Mouse (Mus musculus): ENCODE measurements at regions not wholly inside any gene's neighbourhood (a gene's known extent, or its start where the extent isn't known, plus 50 kb on each side); places are given as distances from the start of the nearest gene placed in this dataset.

DNA sequence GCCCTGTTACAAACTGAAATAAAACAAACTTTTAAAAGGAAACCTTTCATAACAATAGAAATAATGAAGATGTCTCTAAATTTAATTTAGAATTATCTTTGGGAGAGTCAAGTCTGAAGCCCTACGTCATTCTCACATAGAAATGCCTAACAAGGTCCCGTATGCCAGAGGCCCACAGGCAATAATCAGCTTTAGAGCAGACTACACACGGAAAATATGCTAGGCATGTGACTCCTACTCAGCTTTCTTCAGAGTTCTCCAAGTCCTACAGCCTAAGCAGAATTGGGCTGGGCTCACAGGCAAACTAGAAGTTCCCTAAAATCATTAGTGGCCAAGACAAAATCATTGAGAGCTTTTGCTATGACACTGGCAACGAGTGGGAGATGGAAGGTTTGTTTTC is 176.9 kb upstream of the Gap43 start:
- H3K9me3 ChIP-seq (replicated peaks; ENCODE audit: low read length): no peaks in the 10 kb centered on the region
- no peaks in the 10 kb centered on the region for H3K27me3 ChIP-seq (replicated peaks)
- in situ Hi-C loops (cut with MboI; ENCODE audit: low pct_ligation_motif_present, low pct_unique_long_range_greater_than_20kb, low sequenced_read_pairs) (no loop called here), dilution Hi-C loops (cut with MboI; ENCODE audit: extremely low pct_ligation_motif_present, extremely low pct_unique_long_range_greater_than_20kb, low sequenced_read_pairs) (no loop called here)
- H3K4me1 ChIP-seq (ENCODE audit: control insufficient read depth in 1 of 2, insufficient read depth in 2 of 2): no peaks in the 10 kb centered on the region
- H3K36me3 ChIP-seq (replicated peaks in 1 of 2; ENCODE audit: control insufficient read depth in 1 of 2, insufficient read depth in 1 of 2, low read length in 1 of 2): no peaks in the 10 kb centered on the region
- H3K4me3 ChIP-seq (replicated peaks in 1 of 3; ENCODE audit: low read depth in 2 of 3, low read length in 2 of 3, poor library complexity in 1 of 3): no peak overlapping the region
- no peak for TF ChIP-seq ZMIZ1 (IDR thresholded peaks at IDR 0.05; ENCODE audit: low read depth, low read length)
- TF ChIP-seq SIN3A (IDR thresholded peaks at IDR 0.05; ENCODE audit: low read length): no peak
- TF ChIP-seq NELFE (IDR thresholded peaks at IDR 0.05; ENCODE audit: low read depth, low read length): no peak
- no peak for TF ChIP-seq CTCF (conservative IDR thresholded peaks at IDR 0.05 in 1 of 2, IDR thresholded peaks at IDR 0.05 in 1 of 2; ENCODE audit: low read depth in 2 of 2, low read length in 2 of 2)
- TF ChIP-seq MAFK (IDR thresholded peaks at IDR 0.05; ENCODE audit: insufficient replicate concordance, low read length): no peak
- TF ChIP-seq GABPA (IDR thresholded peaks at IDR 0.05; ENCODE audit: insufficient replicate concordance, low read depth, low read length): no peak
- no peak for TF ChIP-seq IRF4 (IDR thresholded peaks at IDR 0.05; ENCODE audit: low read depth, low read length)
- TF ChIP-seq POLR2A (IDR thresholded peaks at IDR 0.05; ENCODE audit: low read depth, low read length): no peak
- no peak for TF ChIP-seq NRF1 (IDR thresholded peaks at IDR 0.05; ENCODE audit: low read depth, low read length)
- no peak for TF ChIP-seq PAX5 (IDR thresholded peaks at IDR 0.05; ENCODE audit: low read length)
- no peaks in the 10 kb centered on the region for H3K79me2 ChIP-seq (replicated peaks; ENCODE audit: control insufficient read depth, extremely low read depth, insufficient read depth, poor library complexity, severe bottlenecking)
- H3K9ac ChIP-seq (ENCODE audit: insufficient read depth, low read depth): no peak overlapping the region
- H3K27ac ChIP-seq (ENCODE audit: insufficient read depth, low read depth): no peak overlapping the region
- no peak overlapping the region for H3K4me2 ChIP-seq (ENCODE audit: insufficient read depth, low read depth, poor library complexity, severe bottlenecking)
- DNase-seq (ENCODE audit: extremely low read depth): no peak

DNA sequence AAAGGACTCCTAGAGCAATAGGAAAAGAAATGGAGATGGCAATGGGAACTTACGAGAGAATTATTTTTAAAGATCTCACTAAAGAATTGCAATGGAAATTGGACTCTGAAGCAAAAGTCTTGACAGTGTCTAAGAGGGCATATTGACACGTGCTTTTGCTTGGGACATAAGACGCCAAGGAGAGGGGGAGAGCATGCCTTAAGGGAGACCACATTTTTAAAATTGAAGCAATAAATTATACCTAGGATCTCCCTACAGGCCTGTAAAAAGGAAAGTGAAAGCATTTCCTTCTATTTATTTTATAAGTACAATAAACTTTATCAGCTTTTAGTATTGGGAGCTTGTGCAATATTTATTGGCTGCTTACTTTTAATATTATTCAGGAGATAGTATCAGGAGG is 175.5 kb upstream of the Gap43 start:
- Histone ChIP-seq H3K27ac (ENCODE audit: insufficient read depth, low read depth) (no peak overlapping the region), H3K79me2 (replicated peaks; ENCODE audit: control insufficient read depth, extremely low read depth, insufficient read depth, poor library complexity, severe bottlenecking) (no peaks in the 10 kb centered on the region), H3K27me3 (replicated peaks) (no peaks in the 10 kb centered on the region), H3K9me3 (replicated peaks; ENCODE audit: low read length) (no peaks in the 10 kb centered on the region), H3K9ac (ENCODE audit: insufficient read depth, low read depth) (no peak overlapping the region), H3K4me3 (replicated peaks in 1 of 3; ENCODE audit: low read depth in 2 of 3, low read length in 2 of 3, poor library complexity in 1 of 3) (no peak overlapping the region), H3K36me3 (replicated peaks in 1 of 2; ENCODE audit: control insufficient read depth in 1 of 2, insufficient read depth in 1 of 2, low read length in 1 of 2) (no peaks in the 10 kb centered on the region), H3K4me2 (ENCODE audit: insufficient read depth, low read depth, poor library complexity, severe bottlenecking) (no peak overlapping the region; the same call in 1 of the 2 replicates), H3K4me1 (ENCODE audit: control insufficient read depth in 1 of 2, insufficient read depth in 2 of 2) (no peaks in the 10 kb centered on the region)
- dilution Hi-C loops (cut with MboI; ENCODE audit: extremely low pct_ligation_motif_present, extremely low pct_unique_long_range_greater_than_20kb, low sequenced_read_pairs) (no loop called here), in situ Hi-C loops (cut with MboI; ENCODE audit: low pct_ligation_motif_present, low pct_unique_long_range_greater_than_20kb, low sequenced_read_pairs) (no loop called here)
- no peak for DNase-seq (ENCODE audit: extremely low read depth)
- TF ChIP-seq SMC3 (IDR thresholded peaks at IDR 0.05; ENCODE audit: low read depth, low read length) (no peak), TBP (conservative IDR thresholded peaks at IDR 0.05; ENCODE audit: low read depth, low read length) (no peak), USF2 (conservative IDR thresholded peaks at IDR 0.05; ENCODE audit: low read depth, low read length) (no peak), POLR2AphosphoS2 (IDR thresholded peaks at IDR 0.05; ENCODE audit: low read depth, low read length) (no peak), GABPA (IDR thresholded peaks at IDR 0.05; ENCODE audit: insufficient replicate concordance, low read depth, low read length) (no peak), BHLHE40 (IDR thresholded peaks at IDR 0.05; ENCODE audit: low read depth, low read length) (no peak), ZNF384 (IDR thresholded peaks at IDR 0.05; ENCODE audit: low read depth, low read length) (no peak), MXI1 (IDR thresholded peaks at IDR 0.05; ENCODE audit: low read depth, low read length) (no peak), TCF12 (IDR thresholded peaks at IDR 0.05; ENCODE audit: low read depth, low read length) (no peak), USF1 (IDR thresholded peaks at IDR 0.05; ENCODE audit: low read depth, low read length) (no peak), JUN (IDR thresholded peaks at IDR 0.05; ENCODE audit: insufficient read depth, low read depth, low read length) (no peak), ZKSCAN1 (IDR thresholded peaks at IDR 0.05; ENCODE audit: borderline replicate concordance, low read depth, low read length) (no peak), ETS1 (conservative IDR thresholded peaks at IDR 0.05; ENCODE audit: low read depth, low read length) (no peak), IRF4 (IDR thresholded peaks at IDR 0.05; ENCODE audit: low read depth, low read length) (no peak), PAX5 (IDR thresholded peaks at IDR 0.05; ENCODE audit: low read length) (no peak), SIN3A (IDR thresholded peaks at IDR 0.05; ENCODE audit: low read length) (no peak), POLR2A (IDR thresholded peaks at IDR 0.05; ENCODE audit: low read depth, low read length) (no peak), MAFK (IDR thresholded peaks at IDR 0.05; ENCODE audit: insufficient replicate concordance, low read length) (no peak), MEF2A (IDR thresholded peaks at IDR 0.05; ENCODE audit: borderline replicate concordance, low read depth, low read length) (no peak), ZMIZ1 (IDR thresholded peaks at IDR 0.05; ENCODE audit: low read depth, low read length) (no peak)
